Mouse (Mus musculus) heart, adult 8-10 months (tissue): Measurements from ENCODE around the gene Clcn6. TPM values are rescaled to one million over a fixed set of nuclear protein-coding genes. Genes with fewer than 3 reads are reported as not detected.
A peak's percentile ranks its signal among the peaks of the same experiment; 100 is the strongest.

Source experiments
- DNase-seq: peaks from one replicate; pipeline ENCODE4 v3.0.0; 2022; ENCODE audit warnings: low spot score
- total RNA-seq, 4 experiments: library from RNA; stranded (reverse); gene quantifications; 2 replicates each; pipeline ENCODE4 v1.2.4; 2022

Clcn6 gene
- total RNA-seq, 4 experiments from 2014 or later, result 7.1 to 9.8 (median 8.9) TPM

GRCm38 (mm10) chr4:147985205-147986132 is 53.2 kb downstream of the Clcn6 start, which contains the start of gene Nppb:
TSS of gene Nppb (plus strand) at chr4:147985788.
- DNase-seq, result peak; percentile 38

GRCm38 (mm10) chr4:147979441-147979860 is 59.2 kb downstream of the Clcn6 start:
- no peak for DNase-seq

- DNase-seq, result no peak
These were observed 60.2 kb downstream of the Clcn6 start for GRCm38 (mm10) chr4:147978391-147978790.

GRCm38 (mm10) chr4:147977726-147978125 is 60.9 kb downstream of the Clcn6 start:
- DNase-seq, result no peak

- DNase-seq, result no peak
These were observed 62.4 kb downstream of the Clcn6 start for GRCm38 (mm10) chr4:147976237-147976636.

GRCm38 (mm10) chr4:147969337-147969736 is 69.3 kb downstream of the Clcn6 start:
- DNase-seq, result no peak

GRCm38 (mm10) chr4:147968816-147969215 is 69.8 kb downstream of the Clcn6 start:
- DNase-seq, result no peak

GRCm38 (mm10) chr4:147965712-147966111 is 72.9 kb downstream of the Clcn6 start:
- no peak for DNase-seq

- peak; percentile 62 for DNase-seq
These were observed 75.0 kb downstream of the Clcn6 start for GRCm38 (mm10) chr4:147963623-147964022.

- DNase-seq, result no peak
These were observed 75.8 kb downstream of the Clcn6 start for GRCm38 (mm10) chr4:147962781-147963180.

- no peak for DNase-seq
These were observed 78.5 kb downstream of the Clcn6 start for GRCm38 (mm10) chr4:147959881-147960831.

GRCm38 (mm10) chr4:147957141-147957540 is 81.5 kb downstream of the Clcn6 start:
- DNase-seq, result no peak

Other genes starting within 250 kb of the Clcn6 start
- 1 to 10 TPM; 2.0 to 2.7 (median 2.4) TPM for gene Zfp984, start 229.0 kb downstream of the Clcn6 start, total RNA-seq
- 10 to 100 TPM in 3 of 4 experiments, 1 to 10 TPM in 1; 8.1 to 12.7 (median 11.4) TPM for gene Zfp933, start 190.5 kb downstream of the Clcn6 start, total RNA-seq
- 1 to 10 TPM; 6.0 to 9.4 (median 7.2) TPM for gene Miip, start 170.0 kb downstream of the Clcn6 start, total RNA-seq
- gene Fv1, start 169.8 kb downstream of the Clcn6 start, total RNA-seq, result 10 to 100 TPM; 17.8 to 23.1 (median 20.2) TPM
- 100 to 1,000 TPM; 664 to 803 (median 747) TPM for gene Mfn2, start 134.1 kb downstream of the Clcn6 start, total RNA-seq
- 10 to 100 TPM; 52.7 to 66.9 (median 61.3) TPM for gene Plod1, start 102.1 kb downstream of the Clcn6 start, total RNA-seq
- gene 2510039O18Rik, start 97.9 kb downstream of the Clcn6 start, total RNA-seq, result 10 to 100 TPM; 35.8 to 43.1 (median 39.7) TPM
- 100 to 1,000 TPM; 107 to 313 (median 216) TPM for gene Nppb, start 53.0 kb downstream of the Clcn6 start, total RNA-seq
- 1,000 to 10,000 TPM; 1,499 to 1,940 (median 1,728) TPM for gene Nppa, start 38.1 kb downstream of the Clcn6 start, total RNA-seq
- 1 to 10 TPM; 8.0 to 9.8 (median 8.6) TPM for gene Mthfr, start 256 bp upstream of the Clcn6 start, total RNA-seq
- 10 to 100 TPM; 45.2 to 51.5 (median 48.2) TPM for gene Agtrap, start 49.2 kb upstream of the Clcn6 start, total RNA-seq
- gene Mad2l2, start 91.6 kb upstream of the Clcn6 start, total RNA-seq, result 10 to 100 TPM in 3 of 4 experiments, 1 to 10 TPM in 1; 6.9 to 13.6 (median 11.7) TPM
- gene Draxin, start 91.9 kb upstream of the Clcn6 start, total RNA-seq, result under 1 TPM; 0.06 to 0.20 (median 0.07) TPM
- gene Fbxo6, start 113.3 kb upstream of the Clcn6 start, total RNA-seq, result 10 to 100 TPM; 36.1 to 44.0 (median 39.6) TPM
- 10 to 100 TPM; 25.2 to 33.4 (median 25.5) TPM for gene Fbxo44, start 121.7 kb upstream of the Clcn6 start, total RNA-seq
- gene Fbxo2, start 121.8 kb upstream of the Clcn6 start, total RNA-seq, result under 1 TPM; 0.27 to 0.57 (median 0.31) TPM
- gene Disp3, start 249.1 kb upstream of the Clcn6 start, total RNA-seq, result under 1 TPM in 1 of 4 experiments, not detected in 3; 0.06 TPM